Mouse (Mus musculus): ENCODE measurements around the gene Mrpl44.

GRCm38 (mm10) chr1:79815446-79815845 is 39.6 kb downstream of the Mrpl44 start:
- TF ChIP-seq CTCF (IDR thresholded peaks at IDR 0.05; ENCODE audit: low read depth, low read length) (no peak), EP300 (IDR thresholded peaks at IDR 0.05; ENCODE audit: insufficient read depth, low read depth, low read length) (no peak), POLR2A (IDR thresholded peaks at IDR 0.05; ENCODE audit: insufficient read depth, low read length) (no peak)
